Mouse (Mus musculus) left cerebral cortex, adult 2 months (tissue): Measurements from ENCODE around the gene Zbtb12. TPM values are rescaled to one million over a fixed set of nuclear protein-coding genes. Genes with fewer than 3 reads are reported as not detected.

Experiments used
- DNase-seq, 2 experiments: peaks; one replicate each; pipeline ENCODE4 v3.0.0; 2021 to 2022; ENCODE audit warnings: low spot score in 2 of 2, mixed read lengths in 1 of 2; ENCODE audit errors: extremely low spot score in 1 of 2
- H3K27ac ChIP-seq: fragments of 200-600 bp; 2 replicates; pipeline ENCODE4 v1.8.1; 2022
- H3K4me3 ChIP-seq: fragments of 200-600 bp; 2 replicates; pipeline ENCODE4 v1.8.1; 2022
- CTCF ChIP-seq: fragments of 200-600 bp; IDR thresholded peaks from 2 replicates; pipeline ENCODE4 v1.8.1; 2022; ENCODE audit warnings: antibody characterized with exemption, mild to moderate bottlenecking, moderate library complexity
- intact Hi-C: fragments of 180-260 bp; cut with DNase I; formaldehyde crosslinking; loops from one replicate; pipeline ENCODE4 v1.15.1; 2025
- total RNA-seq, 2 experiments: library from RNA; stranded (reverse); gene quantifications; 2 replicates each; pipeline ENCODE4 v1.2.3; 2021

The Zbtb12 gene
- total RNA-seq, 2 experiments from 2014 or later = 6.5 to 7.4 TPM

DNA sequence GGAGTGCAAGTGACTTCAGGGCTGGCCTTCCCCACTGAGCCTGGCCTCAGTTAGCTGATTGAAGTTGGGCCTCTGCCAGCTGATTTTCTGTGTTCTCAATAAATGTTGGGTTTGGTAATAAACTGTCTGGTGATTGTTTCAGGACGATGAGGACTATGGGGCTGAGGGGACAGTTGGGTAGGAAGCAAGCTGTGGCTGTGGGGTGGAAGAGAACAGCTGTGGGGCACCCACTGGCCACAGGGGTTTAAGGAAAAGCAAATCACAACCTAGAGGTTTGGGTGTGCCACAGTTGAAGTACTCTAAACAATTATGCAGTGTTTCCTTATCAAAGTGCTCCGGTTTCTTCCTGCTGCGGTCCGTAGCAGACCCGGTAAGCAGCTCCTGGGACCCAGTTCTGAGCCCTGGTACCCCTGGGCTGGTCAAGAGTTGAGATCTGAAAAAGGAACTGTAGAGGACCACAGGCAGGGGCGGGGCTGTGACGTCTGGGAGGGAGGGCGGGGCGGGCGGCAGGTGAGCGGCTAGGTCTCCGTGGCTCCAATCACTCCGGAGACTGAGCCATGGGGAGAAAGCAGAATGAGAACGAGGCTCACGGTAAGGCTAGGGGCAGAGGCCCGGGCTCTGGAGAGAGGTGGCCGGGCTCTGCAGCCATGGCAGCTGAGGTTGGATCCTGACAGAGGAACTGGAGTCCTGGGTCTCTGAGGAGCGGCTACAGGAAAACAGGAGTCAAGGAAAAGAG is 34.8 kb downstream of the Zbtb12 start, which contains the start of gene Slc44a4:
TSS of gene Slc44a4 (plus strand) at position 537 of the 736 bp plus-strand sequence.
- no peak within 1 kb of the TSS for H3K4me3 ChIP-seq
- intact Hi-C loops = no loop called here
- no peak for DNase-seq
- TF ChIP-seq CTCF = no peak
- no peak within 1 kb of the TSS for H3K27ac ChIP-seq

DNA sequence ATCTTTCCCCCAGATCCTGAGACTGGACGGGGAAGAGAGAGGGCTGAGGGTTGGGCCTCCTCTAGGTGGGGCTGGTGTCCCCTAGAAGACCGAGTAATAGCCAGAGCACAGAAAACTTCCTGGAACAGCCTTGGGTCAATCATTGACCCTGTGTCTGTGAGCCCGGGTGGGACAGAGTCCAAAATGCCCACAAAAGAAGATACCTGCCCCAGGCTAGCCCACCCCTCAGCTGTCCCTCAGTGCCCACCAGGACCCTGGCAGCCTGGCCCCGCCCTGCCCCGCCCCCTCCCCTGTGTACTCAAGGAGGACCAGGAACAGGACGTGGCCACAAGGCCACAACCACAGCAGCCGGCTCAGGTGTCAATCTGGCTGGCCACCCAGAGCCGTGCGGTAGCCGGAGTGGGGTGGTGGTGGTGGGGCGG is 36.1 kb downstream of the Zbtb12 start:
- Histone ChIP-seq H3K4me3 (no peak overlapping the region), H3K27ac (no peak overlapping the region)
- DNase-seq = no peak
- peak; percentile 6; the same call in 1 of the 2 replicates for TF ChIP-seq CTCF
- intact Hi-C loops = no loop called here

DNA sequence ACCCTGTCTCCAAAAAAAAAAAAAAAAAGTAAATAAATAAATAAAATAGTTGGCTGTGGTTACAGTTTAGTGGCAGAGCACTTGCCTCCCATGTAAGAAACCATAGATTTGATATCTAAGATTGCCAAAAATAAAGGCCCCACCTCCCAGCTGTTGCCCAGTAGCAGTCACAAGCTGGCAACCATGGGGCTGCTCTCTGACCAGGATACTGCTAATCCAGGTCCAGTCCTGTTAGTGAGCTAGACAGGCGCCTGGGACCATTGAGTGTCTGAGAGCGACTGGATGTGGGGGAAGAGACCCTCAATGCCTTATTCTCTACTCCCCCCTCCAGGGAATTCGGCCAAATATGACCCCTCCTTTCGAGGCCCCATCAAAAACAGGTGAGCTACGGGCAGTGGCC is 37.0 kb downstream of the Zbtb12 start:
- no peak overlapping the region for H3K27ac ChIP-seq
- DNase-seq = no peak
- no peak overlapping the region for H3K4me3 ChIP-seq
- intact Hi-C loops = no loop called here
- TF ChIP-seq CTCF = no peak

DNA sequence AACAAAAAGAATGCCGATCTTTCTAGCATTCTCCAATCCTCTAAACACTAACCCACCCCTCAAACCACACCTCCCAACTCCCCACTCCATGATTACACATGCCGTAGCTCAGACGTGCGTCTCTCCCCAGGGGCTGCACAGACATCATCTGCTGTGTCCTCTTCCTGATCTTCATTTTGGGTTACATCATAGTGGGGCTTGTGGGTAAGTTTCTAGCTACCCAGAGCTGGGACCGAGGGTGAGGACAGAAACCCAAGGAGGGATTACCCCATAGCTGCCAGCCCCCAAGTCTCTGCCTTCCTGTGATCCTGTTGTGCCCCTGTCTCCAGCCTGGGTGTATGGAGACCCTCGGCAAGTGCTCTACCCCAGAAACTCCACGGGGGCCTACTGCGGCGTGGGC is 37.9 kb downstream of the Zbtb12 start:
- DNase-seq = no peak
- no peak overlapping the region for H3K27ac ChIP-seq
- no peak for TF ChIP-seq CTCF
- intact Hi-C loops = no loop called here
- H3K4me3 ChIP-seq = no peak overlapping the region

DNA sequence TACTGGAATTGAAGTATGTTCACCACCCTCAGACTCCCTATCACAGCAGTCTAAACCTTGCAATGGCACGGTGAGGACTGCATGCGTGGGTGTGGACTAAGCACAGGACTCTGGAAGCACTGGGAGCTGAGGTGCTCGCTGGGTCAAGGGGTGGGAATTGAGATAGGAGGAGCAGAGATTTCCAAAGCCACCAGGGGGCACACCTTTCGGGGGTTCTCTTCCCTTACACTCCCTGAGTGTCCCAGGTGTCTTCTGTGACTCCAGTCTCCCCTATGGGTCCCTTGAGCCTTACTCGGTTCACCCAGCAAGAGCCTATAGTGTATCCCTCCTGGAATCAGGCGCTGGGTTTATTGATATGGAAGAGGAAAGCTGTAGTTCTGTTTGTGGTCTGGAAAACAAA is 43.7 kb downstream of the Zbtb12 start:
- intact Hi-C loops = no loop called here
- peak; percentile 16 for TF ChIP-seq CTCF
- Histone ChIP-seq H3K4me3 (no peak overlapping the region), H3K27ac (no peak overlapping the region)
- no peak for DNase-seq

DNA sequence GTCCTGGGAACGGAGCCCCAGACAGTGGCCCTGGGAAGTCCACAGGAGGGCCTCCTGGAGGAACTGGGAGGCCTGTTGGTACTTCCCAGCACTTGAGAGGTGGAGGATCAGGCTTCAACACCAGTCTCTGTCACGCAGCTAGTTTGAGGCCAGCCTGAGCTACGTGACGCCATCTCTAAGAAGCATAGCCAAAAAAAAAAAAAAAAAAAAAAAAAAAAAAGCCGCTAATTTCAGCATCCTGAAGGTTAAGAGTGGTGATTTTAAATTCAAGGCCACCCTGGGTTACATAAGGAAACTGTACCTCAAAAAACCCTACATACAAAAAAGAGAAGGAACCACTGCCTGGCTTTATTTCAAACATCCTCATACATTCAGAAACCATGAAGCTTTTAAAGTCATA is 45.0 kb downstream of the Zbtb12 start:
- no peak for TF ChIP-seq CTCF
- DNase-seq = no peak
- H3K27ac ChIP-seq = no peak overlapping the region
- no peak overlapping the region for H3K4me3 ChIP-seq
- intact Hi-C loops = no loop called here

DNA sequence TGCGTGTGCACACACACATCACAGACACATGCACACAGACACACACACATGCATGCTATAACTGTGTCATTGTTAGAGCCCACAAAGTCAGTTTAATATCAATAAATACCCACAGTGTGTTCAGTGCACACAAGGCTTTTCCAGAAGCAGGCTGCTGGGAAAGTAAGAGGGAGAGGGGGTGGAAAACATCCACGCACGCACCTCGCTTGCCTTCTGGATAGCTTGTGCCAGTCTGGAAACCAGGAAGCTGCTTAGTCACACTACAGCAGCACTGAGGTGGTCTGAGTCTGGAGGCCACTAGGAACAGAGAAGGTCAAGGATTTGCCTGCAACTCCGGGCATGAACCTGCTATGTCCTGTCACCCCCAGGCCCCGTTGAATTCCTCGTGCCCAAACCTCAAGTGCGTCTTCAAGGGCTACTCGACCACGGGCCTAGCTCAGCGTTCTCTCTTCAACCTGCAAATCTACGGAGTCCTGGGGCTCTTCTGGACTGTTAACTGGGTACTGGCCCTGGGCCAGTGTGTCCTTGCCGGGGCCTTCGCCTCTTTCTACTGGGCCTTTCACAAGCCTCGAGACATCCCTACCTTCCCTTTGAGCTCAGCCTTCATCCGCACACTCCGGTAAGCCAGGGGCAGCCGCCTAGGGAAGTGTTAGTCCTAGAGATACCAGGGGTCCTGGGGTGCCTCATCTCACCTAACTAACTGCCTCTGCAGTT is 48.2 kb downstream of the Zbtb12 start:
- intact Hi-C loops = no loop called here
- TF ChIP-seq CTCF = no peak
- Histone ChIP-seq H3K4me3 (no peak overlapping the region), H3K27ac (peak overlapping the region; percentile 50; the same call in 1 of the 2 replicates)
- DNase-seq = peak in 1 of 2 experiments; percentile 33

DNA sequence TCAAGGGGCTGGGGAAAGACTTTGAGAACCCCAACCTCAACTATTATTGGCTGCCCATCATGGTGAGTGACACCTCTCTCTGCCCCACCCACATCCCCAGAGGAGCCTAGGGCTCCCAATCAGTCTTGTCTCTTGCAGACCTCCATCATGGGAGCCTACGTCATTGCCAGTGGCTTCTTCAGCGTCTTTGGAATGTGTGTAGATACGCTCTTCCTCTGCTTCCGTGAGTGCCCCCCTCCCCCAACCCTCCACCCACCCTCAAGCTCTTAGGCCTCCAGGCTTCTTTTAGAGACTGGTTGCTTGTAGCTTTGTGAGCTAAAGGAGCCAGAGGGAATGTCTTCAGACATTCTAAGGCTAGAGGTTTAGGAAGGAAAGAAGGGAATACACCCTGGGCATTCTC is 49.6 kb downstream of the Zbtb12 start:
- DNase-seq = no peak
- no peak for TF ChIP-seq CTCF
- Histone ChIP-seq H3K4me3 (no peak overlapping the region), H3K27ac (no peak overlapping the region)
- intact Hi-C loops = no loop called here

DNA sequence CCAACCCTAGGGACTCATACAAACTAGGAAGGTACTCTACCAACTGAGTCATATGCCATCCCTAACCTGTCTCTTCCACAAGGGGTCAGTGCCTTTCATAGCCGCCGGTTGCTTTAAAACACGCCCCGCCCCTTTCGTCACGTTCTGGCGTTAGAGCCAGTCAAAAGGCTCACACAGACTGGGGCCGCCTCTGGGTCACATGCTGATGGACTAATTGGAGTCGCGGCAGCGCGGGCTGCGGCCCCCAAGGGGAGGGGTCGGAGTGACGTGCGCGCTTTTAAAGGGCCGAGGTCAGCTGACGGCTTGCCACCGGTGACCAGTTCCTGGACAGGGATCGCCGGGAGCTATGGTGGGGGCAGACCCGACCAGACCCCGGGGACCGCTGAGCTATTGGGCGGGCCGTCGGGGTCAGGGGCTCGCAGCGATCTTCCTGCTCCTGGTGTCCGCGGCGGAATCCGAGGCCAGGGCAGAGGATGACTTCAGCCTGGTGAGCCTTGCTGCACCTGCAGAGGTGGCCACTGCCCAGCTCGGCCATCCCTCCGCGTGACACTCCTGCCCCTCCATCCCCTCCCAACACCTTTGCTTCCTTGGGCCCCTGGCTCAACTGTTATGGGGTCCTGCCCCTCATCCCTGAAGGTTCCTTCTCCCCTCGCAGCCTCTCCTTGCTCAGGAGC is 51.9 kb downstream of the Zbtb12 start, which contains the start of gene Neu1:
TSS of gene Neu1 (plus strand) at position 193 of the 674 bp plus-strand sequence.
- TF ChIP-seq CTCF = peak; percentile 78
- H3K4me3 ChIP-seq = peak within 1 kb of the TSS; percentile 75
- DNase-seq = peak; percentile 97
- intact Hi-C loops = loop anchor here (2.0 kb wide), 2 partner anchors 20 to 32 kb away; partner anchors contain the start of genes C2 and Ehmt2
- H3K27ac ChIP-seq = peak within 1 kb of the TSS; percentile 90

DNA sequence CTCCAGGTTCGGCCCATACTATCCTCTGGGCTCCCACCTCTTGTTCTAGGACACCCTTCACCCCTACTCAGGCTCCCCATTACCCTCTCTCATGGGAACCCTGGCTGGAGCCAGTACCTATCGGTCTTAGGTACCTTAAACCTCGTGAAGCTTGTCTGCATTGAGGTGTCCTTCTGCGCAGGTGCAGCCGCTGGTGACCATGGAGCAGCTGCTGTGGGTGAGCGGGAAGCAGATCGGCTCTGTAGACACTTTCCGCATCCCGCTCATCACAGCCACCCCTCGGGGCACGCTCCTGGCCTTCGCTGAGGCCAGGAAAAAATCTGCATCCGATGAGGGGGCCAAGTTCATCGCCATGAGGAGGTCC is 52.4 kb downstream of the Zbtb12 start:
- peak overlapping the region; percentile 75 for H3K4me3 ChIP-seq
- no peak for TF ChIP-seq CTCF
- DNase-seq = peak; percentile 39 to 44
- peak overlapping the region; percentile 90 for H3K27ac ChIP-seq
- intact Hi-C loops = loop anchor here (2.0 kb wide), 2 partner anchors 19 to 33 kb away; partner anchors contain the start of genes C2 and Ehmt2

DNA sequence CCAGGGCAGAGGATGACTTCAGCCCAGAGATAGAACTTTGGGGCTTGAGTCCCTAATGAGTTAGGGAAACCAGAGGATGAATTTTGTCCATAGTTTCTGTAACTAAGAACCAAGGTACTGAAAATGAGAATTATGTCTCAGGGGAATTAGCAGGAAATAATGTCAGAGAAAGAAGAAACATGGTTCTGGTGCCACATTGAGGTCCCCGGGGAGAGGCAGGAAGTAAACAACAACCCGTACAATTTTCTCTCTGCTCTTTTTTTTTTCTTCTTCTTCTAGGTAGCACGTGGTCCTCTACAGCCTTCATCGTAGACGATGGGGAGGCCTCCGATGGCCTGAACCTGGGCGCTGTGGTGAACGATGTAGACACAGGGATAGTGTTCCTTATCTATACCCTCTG is 53.0 kb downstream of the Zbtb12 start:
- no peak for TF ChIP-seq CTCF
- Histone ChIP-seq H3K27ac (no peak overlapping the region; the same call in 1 of the 2 replicates), H3K4me3 (peak overlapping the region; percentile 75)
- intact Hi-C loops = no loop called here
- no peak for DNase-seq

DNA sequence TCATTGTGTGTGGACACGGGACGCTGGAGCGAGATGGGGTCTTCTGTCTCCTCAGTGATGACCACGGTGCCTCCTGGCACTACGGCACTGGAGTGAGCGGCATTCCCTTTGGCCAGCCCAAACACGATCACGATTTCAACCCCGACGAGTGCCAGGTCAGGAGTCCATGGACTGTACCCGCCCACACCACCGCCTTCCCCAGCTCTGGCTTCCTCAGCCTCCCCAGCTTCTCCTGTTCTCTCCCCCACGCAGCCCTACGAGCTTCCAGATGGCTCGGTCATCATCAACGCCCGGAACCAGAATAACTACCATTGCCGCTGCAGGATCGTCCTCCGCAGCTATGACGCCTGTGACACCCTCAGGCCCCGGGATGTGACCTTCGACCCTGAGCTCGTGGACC is 54.7 kb downstream of the Zbtb12 start:
- H3K4me3 ChIP-seq = no peak overlapping the region
- TF ChIP-seq CTCF = no peak
- no peak overlapping the region for H3K27ac ChIP-seq
- intact Hi-C loops = no loop called here
- no peak for DNase-seq
